ENCODE assay signal across 7 mouse cellular contexts in the genomic region with DNA sequence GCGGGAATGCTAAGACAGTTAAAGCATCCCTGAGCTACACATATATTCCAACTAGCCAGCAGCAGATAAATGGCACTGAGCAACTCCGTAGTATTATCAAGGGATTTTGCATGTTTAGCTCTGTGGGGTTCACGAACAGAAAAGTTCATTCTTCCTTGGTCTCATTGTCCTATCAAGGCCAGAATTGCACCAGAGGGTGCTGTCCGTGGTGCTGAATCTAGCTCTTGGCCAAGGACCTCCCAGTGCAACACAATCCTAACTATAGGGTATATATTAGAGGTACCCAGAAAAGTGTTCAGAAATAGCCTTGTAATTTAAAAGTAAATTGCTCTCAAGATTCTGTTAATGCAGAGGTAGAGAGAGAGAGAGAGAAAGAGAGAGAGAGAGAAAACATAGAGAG.
DNase-seq lines count a peak whose midpoint lies in the region; ATAC-seq lines count a peak whose summit lies in the region.

No protein-coding gene starts in this region.

- no peak overlapping the region for H3K4me2 ChIP-seq in midbrain, embryonic 11.5 days
- no peak overlapping the region for H3K4me2 ChIP-seq in midbrain, embryonic 15.5 days

- H3K4me1 ChIP-seq in midbrain, embryonic 11.5 days (ENCODE audit: control insufficient read depth, insufficient read depth, low read length): no peaks in the 10 kb centered on the region
- H3K4me1 ChIP-seq in midbrain, embryonic 15.5 days: no peaks in the 10 kb centered on the region

- no peak overlapping the region for H3K9ac ChIP-seq in midbrain, embryonic 11.5 days (ENCODE audit: low read length)
- no peak overlapping the region for H3K9ac ChIP-seq in midbrain, embryonic 15.5 days

- DNase-seq in midbrain, embryonic 11.5 days (ENCODE audit: low spot score, missing footprints): peak; percentile 89
- peak; percentile 48 to 61 for DNase-seq in adrenal gland, adult 18-20 months (ENCODE audit: low spot score in 2 of 2)
- DNase-seq in forelimb bud, embryonic 11.5 days (ENCODE audit: low read depth, low spot score): peak; percentile 90
- DNase-seq in lung, postnatal 36 days: peak; percentile 35
- peak; percentile 12 for DNase-seq in yolk sac, embryonic 10.5 days (ENCODE audit: low spot score)
- DNase-seq in layer of hippocampus, adult 9-10 months (ENCODE audit: low spot score): no peak

- H3K27me3 ChIP-seq in midbrain, embryonic 11.5 days (ENCODE audit: control insufficient read depth, insufficient read depth, low read length): no peaks in the 10 kb centered on the region
- H3K27me3 ChIP-seq in midbrain, embryonic 15.5 days (replicated peaks): no peaks in the 10 kb centered on the region

- no peak overlapping the region for H3K4me3 ChIP-seq in midbrain, embryonic 11.5 days (ENCODE audit: low read depth, low read length)
- H3K4me3 ChIP-seq in midbrain, embryonic 15.5 days: no peak overlapping the region

- ATAC-seq in midbrain, embryonic 11.5 days (ENCODE audit: low FRiP score): no peak
- ATAC-seq in midbrain, embryonic 15.5 days (replicated peaks): no peak

- H3K27ac ChIP-seq in midbrain, embryonic 11.5 days (ENCODE audit: low read depth, low read length): no peak overlapping the region
- H3K27ac ChIP-seq in midbrain, embryonic 15.5 days: no peak overlapping the region

- WGBS in midbrain, embryonic 11.5 days: 32% methylated on average over 4 of the region's 4 CpGs
- 32% methylated on average over 4 of the region's 4 CpGs for WGBS in midbrain, embryonic 15.5 days

- H3K36me3 ChIP-seq in midbrain, embryonic 11.5 days (ENCODE audit: control insufficient read depth, insufficient read depth, low read length): no peaks in the 10 kb centered on the region
- no peaks in the 10 kb centered on the region for H3K36me3 ChIP-seq in midbrain, embryonic 15.5 days (replicated peaks)

- H3K9me3 ChIP-seq in midbrain, embryonic 11.5 days (ENCODE audit: control insufficient read depth, low read length): no peaks in the 10 kb centered on the region
- H3K9me3 ChIP-seq in midbrain, embryonic 15.5 days: no peaks in the 10 kb centered on the region
